Mouse (Mus musculus): ENCODE data around the gene Tcte1. TPM values are rescaled to one million over a fixed set of nuclear protein-coding genes. Genes with fewer than 3 reads are reported as not detected.

Tcte1 gene
- total and polyA plus RNA-seq, 2 experiments from 2014 or later = 1.2 to 4.2 TPM

DNA sequence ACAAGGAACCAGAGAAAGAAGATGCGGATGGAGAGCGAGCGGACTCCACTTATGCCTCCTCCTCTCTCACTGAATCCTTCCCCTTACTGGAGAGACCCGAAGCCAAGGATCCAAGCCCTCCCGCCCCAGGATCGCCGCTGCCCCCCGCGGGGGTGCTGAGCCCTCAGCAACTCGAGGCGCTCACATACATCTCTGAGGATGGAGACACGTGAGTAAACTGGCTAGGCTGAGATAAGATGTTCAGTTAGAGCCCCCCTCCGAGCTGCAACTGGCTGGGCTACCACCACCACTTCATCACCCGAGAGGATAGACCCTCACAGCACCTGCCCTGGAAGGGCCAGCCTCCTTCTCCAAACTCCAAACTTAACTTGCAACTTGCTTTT, 32.9 kb downstream of the Tcte1 start:
- H3K27ac ChIP-seq (ENCODE audit: low read depth, low read length) = no peak overlapping the region
- H3K36me3 ChIP-seq (ENCODE audit: insufficient read depth, low read length) = no peaks in the 10 kb centered on the region
- DNase-seq (ENCODE audit: low spot score) = no peak
- 2% methylated on average over 14 of the region's 14 CpGs for WGBS
- H3K4me2 ChIP-seq (ENCODE audit: low read depth, low read length, poor library complexity, severe bottlenecking) = peak overlapping the region; percentile 98
- 0 out of 2 replicates have a peak, but pooled peaks cover 6% of the 10 kb centered on the region for H3K27me3 ChIP-seq (ENCODE audit: insufficient read depth, low read length)
- peaks cover 6% of the 10 kb centered on the region; the same call in 1 of the 2 replicates for H3K4me1 ChIP-seq (ENCODE audit: insufficient read depth, low read length)
- TF ChIP-seq CTCF (IDR thresholded peaks at IDR 0.05) = no peak
- no peaks in the 10 kb centered on the region for H3K9me3 ChIP-seq (ENCODE audit: low read length)
- peak overlapping the region; percentile 59 for H3K4me3 ChIP-seq (ENCODE audit: low read depth, low read length)
- ATAC-seq (ENCODE audit: low FRiP score) = no peak
- H3K9ac ChIP-seq (replicated peaks; ENCODE audit: low read length, poor library complexity, severe bottlenecking) = peak overlapping the region; percentile 70

- no peaks in the 10 kb centered on the region for H3K36me3 ChIP-seq (ENCODE audit: insufficient read depth, low read length)
- ATAC-seq (ENCODE audit: low FRiP score) (no peak), DNase-seq (ENCODE audit: low spot score) (no peak)
- H3K9ac ChIP-seq (replicated peaks; ENCODE audit: low read length, poor library complexity, severe bottlenecking) = peak overlapping the region; percentile 70
- H3K4me3 ChIP-seq (ENCODE audit: low read depth, low read length) = peak overlapping the region; percentile 59; the same call in 1 of the 2 replicates
- no peaks in the 10 kb centered on the region for H3K9me3 ChIP-seq (ENCODE audit: low read length)
- 0 out of 2 replicates have a peak, but pooled peaks cover 6% of the 10 kb centered on the region for H3K27me3 ChIP-seq (ENCODE audit: insufficient read depth, low read length)
- H3K4me2 ChIP-seq (ENCODE audit: low read depth, low read length, poor library complexity, severe bottlenecking) = peak overlapping the region; percentile 98
- no peak for TF ChIP-seq CTCF (IDR thresholded peaks at IDR 0.05)
- no peak overlapping the region for H3K27ac ChIP-seq (ENCODE audit: low read depth, low read length)
- peaks cover 6% of the 10 kb centered on the region; the same call in 1 of the 2 replicates for H3K4me1 ChIP-seq (ENCODE audit: insufficient read depth, low read length)
- WGBS = 79% methylated on average over 3 of the region's 3 CpGs
These were observed 33.4 kb downstream of the Tcte1 start for GRCm38 (mm10) chr17:45556514-45557245.

GRCm38 (mm10) chr17:45557246-45557824, 34.1 kb downstream of the Tcte1 start:
- Histone ChIP-seq H3K4me3 (ENCODE audit: low read depth, low read length) (no peak overlapping the region), H3K27me3 (ENCODE audit: insufficient read depth, low read length) (0 out of 2 replicates have a peak, but pooled peaks cover 6% of the 10 kb centered on the region), H3K27ac (ENCODE audit: low read depth, low read length) (no peak overlapping the region), H3K9me3 (ENCODE audit: low read length) (no peaks in the 10 kb centered on the region), H3K9ac (replicated peaks; ENCODE audit: low read length, poor library complexity, severe bottlenecking) (no peak overlapping the region), H3K4me1 (ENCODE audit: insufficient read depth, low read length) (peaks cover 3% of the 10 kb centered on the region; the same call in 1 of the 2 replicates), H3K36me3 (ENCODE audit: insufficient read depth, low read length) (no peaks in the 10 kb centered on the region), H3K4me2 (ENCODE audit: low read depth, low read length, poor library complexity, severe bottlenecking) (no peak overlapping the region)
- no peak for ATAC-seq (ENCODE audit: low FRiP score)
- 67% methylated on average over 7 of the region's 7 CpGs for WGBS
- no peak for DNase-seq (ENCODE audit: low spot score)
- TF ChIP-seq CTCF (IDR thresholded peaks at IDR 0.05) = no peak

- H3K4me3 ChIP-seq (ENCODE audit: low read depth, low read length) = no peak overlapping the region
- peaks cover 3% of the 10 kb centered on the region; the same call in 1 of the 2 replicates for H3K4me1 ChIP-seq (ENCODE audit: insufficient read depth, low read length)
- no peaks in the 10 kb centered on the region for H3K36me3 ChIP-seq (ENCODE audit: insufficient read depth, low read length)
- no peak overlapping the region for H3K9ac ChIP-seq (replicated peaks; ENCODE audit: low read length, poor library complexity, severe bottlenecking)
- H3K9me3 ChIP-seq (ENCODE audit: low read length) = no peaks in the 10 kb centered on the region
- 72% methylated on average over 16 of the region's 16 CpGs for WGBS
- H3K27me3 ChIP-seq (ENCODE audit: insufficient read depth, low read length) = 0 out of 2 replicates have a peak, but pooled peaks cover 6% of the 10 kb centered on the region
- no peak overlapping the region for H3K4me2 ChIP-seq (ENCODE audit: low read depth, low read length, poor library complexity, severe bottlenecking)
- H3K27ac ChIP-seq (ENCODE audit: low read depth, low read length) = no peak overlapping the region
- no peak for TF ChIP-seq CTCF (IDR thresholded peaks at IDR 0.05)
- DNase-seq (ENCODE audit: low spot score) (no peak), ATAC-seq (ENCODE audit: low FRiP score) (no peak)
These were observed 35.0 kb downstream of the Tcte1 start for GRCm38 (mm10) chr17:45557998-45558862.

- no peak for DNase-seq (ENCODE audit: low spot score)
- TF ChIP-seq CTCF (IDR thresholded peaks at IDR 0.05) = no peak
- no peak overlapping the region for H3K27ac ChIP-seq (ENCODE audit: low read depth, low read length)
- no peaks in the 10 kb centered on the region for H3K9me3 ChIP-seq (ENCODE audit: low read length)
- no peak overlapping the region for H3K4me2 ChIP-seq (ENCODE audit: low read depth, low read length, poor library complexity, severe bottlenecking)
- peaks cover 8% of the 10 kb centered on the region; the same call in 1 of the 2 replicates for H3K4me1 ChIP-seq (ENCODE audit: insufficient read depth, low read length)
- H3K9ac ChIP-seq (replicated peaks; ENCODE audit: low read length, poor library complexity, severe bottlenecking) = no peak overlapping the region
- H3K36me3 ChIP-seq (ENCODE audit: insufficient read depth, low read length) = no peaks in the 10 kb centered on the region
- 0 out of 2 replicates have a peak, but pooled peaks cover 6% of the 10 kb centered on the region for H3K27me3 ChIP-seq (ENCODE audit: insufficient read depth, low read length)
- 89% methylated on average over 15 of the region's 15 CpGs for WGBS
- no peak for ATAC-seq (ENCODE audit: low FRiP score)
- no peak overlapping the region for H3K4me3 ChIP-seq (ENCODE audit: low read depth, low read length)
These were observed 36.7 kb downstream of the Tcte1 start for GRCm38 (mm10) chr17:45559732-45560525.

Measured in midbrain, postnatal 0 days (tissue).